Mouse (Mus musculus): ENCODE measurements around the gene Cog1.
A peak's percentile ranks its signal among the peaks of the same experiment; 100 is the strongest.

Cog1 gene

GRCm38 (mm10) chr11:113699643-113700042 lies 50.7 kb downstream of the Cog1 start:
- peak; percentile 48 for DNase-seq (ENCODE audit: low read depth, low spot score)

- peak; percentile 74 for DNase-seq (ENCODE audit: low read depth, low spot score)
These were observed 54.8 kb downstream of the Cog1 start for GRCm38 (mm10) chr11:113703758-113704157.

GRCm38 (mm10) chr11:113705966-113706652 lies 57.1 kb downstream of the Cog1 start:
- DNase-seq (ENCODE audit: low read depth, low spot score), result peak; percentile 73

- DNase-seq (ENCODE audit: low read depth, low spot score), result peak; percentile 29
These were observed 59.8 kb downstream of the Cog1 start for GRCm38 (mm10) chr11:113708629-113709213.

- DNase-seq (ENCODE audit: low read depth, low spot score), result no peak
These were observed 60.3 kb downstream of the Cog1 start for GRCm38 (mm10) chr11:113709272-113709671.

- peak; percentile 97 for DNase-seq (ENCODE audit: low read depth, low spot score)
These were observed 60.8 kb downstream of the Cog1 start, which contains the start of gene Cpsf4l for GRCm38 (mm10) chr11:113709731-113710256. TSS of gene Cpsf4l (minus strand) at chr11:113710017.

GRCm38 (mm10) chr11:113710257-113710777 lies 61.3 kb downstream of the Cog1 start:
- DNase-seq (ENCODE audit: low read depth, low spot score), result peak; percentile 96

GRCm38 (mm10) chr11:113711061-113711460 lies 62.1 kb downstream of the Cog1 start:
- peak; percentile 79 for DNase-seq (ENCODE audit: low read depth, low spot score)

- DNase-seq (ENCODE audit: low read depth, low spot score), result peak; percentile 42
These were observed 66.2 kb downstream of the Cog1 start for GRCm38 (mm10) chr11:113715078-113715674.

- DNase-seq (ENCODE audit: low read depth, low spot score), result no peak
These were observed 67.2 kb downstream of the Cog1 start for GRCm38 (mm10) chr11:113716132-113716531.
